Mouse (Mus musculus): ENCODE data around the gene Kcnj2. TPM values are rescaled to one million over a fixed set of nuclear protein-coding genes. Genes with fewer than 3 reads are reported as not detected.

Gene Kcnj2
- polyA plus RNA-seq, 1 experiment: 0.09 TPM

GRCm38 (mm10) chr11:111067787-111068186 is 1.8 kb downstream of the Kcnj2 start:
- Histone ChIP-seq H3K4me3 (ENCODE audit: control insufficient read depth, low read depth, low read length) (no peak overlapping the region), H3K27me3 (ENCODE audit: control insufficient read depth, insufficient read depth, low read length) (no peaks in the 10 kb centered on the region)
- TF ChIP-seq CTCF (IDR thresholded peaks at IDR 0.05; ENCODE audit: control insufficient read depth, insufficient read depth, insufficient replicate concordance, low read depth, low read length): no peak
- TF ChIP-seq POLR2A (IDR thresholded peaks at IDR 0.05; ENCODE audit: control insufficient read depth, low read depth, low read length): no peak

GRCm38 (mm10) chr11:111070460-111070859 is 4.5 kb downstream of the Kcnj2 start:
- H3K27me3 ChIP-seq (ENCODE audit: control insufficient read depth, insufficient read depth, low read length): no peaks in the 10 kb centered on the region
- H3K4me1 ChIP-seq (ENCODE audit: control insufficient read depth, insufficient read depth, low read length): peaks cover 11% of the 10 kb centered on the region
- no peak overlapping the region for H3K27ac ChIP-seq (ENCODE audit: control insufficient read depth, insufficient read depth, low read depth, low read length)

More at GRCm38 (mm10) chr11:111067787-111068186, 1.8 kb downstream of the Kcnj2 start:
- Histone ChIP-seq H3K36me3 (ENCODE audit: control insufficient read depth, insufficient read depth, low read length) (no peaks in the 10 kb centered on the region), H3K4me1 (ENCODE audit: control insufficient read depth, insufficient read depth, low read length) (peaks cover 15% of the 10 kb centered on the region), H3K27ac (ENCODE audit: control insufficient read depth, insufficient read depth, low read depth, low read length) (no peak overlapping the region)

GRCm38 (mm10) chr11:111074131-111074530 is 8.2 kb downstream of the Kcnj2 start:
- H3K27ac ChIP-seq (ENCODE audit: control insufficient read depth, insufficient read depth, low read depth, low read length): no peak overlapping the region
- H3K36me3 ChIP-seq (ENCODE audit: control insufficient read depth, insufficient read depth, low read length): no peaks in the 10 kb centered on the region
- H3K27me3 ChIP-seq (ENCODE audit: control insufficient read depth, insufficient read depth, low read length): no peaks in the 10 kb centered on the region
- TF ChIP-seq CTCF (IDR thresholded peaks at IDR 0.05; ENCODE audit: control insufficient read depth, insufficient read depth, insufficient replicate concordance, low read depth, low read length): no peak
- no peak for TF ChIP-seq POLR2A (IDR thresholded peaks at IDR 0.05; ENCODE audit: control insufficient read depth, low read depth, low read length)
- no peaks in the 10 kb centered on the region for H3K4me1 ChIP-seq (ENCODE audit: control insufficient read depth, insufficient read depth, low read length)
- H3K4me3 ChIP-seq (ENCODE audit: control insufficient read depth, low read depth, low read length): no peak overlapping the region

More at GRCm38 (mm10) chr11:111070460-111070859, 4.5 kb downstream of the Kcnj2 start:
- no peak for TF ChIP-seq CTCF (IDR thresholded peaks at IDR 0.05; ENCODE audit: control insufficient read depth, insufficient read depth, insufficient replicate concordance, low read depth, low read length)
- TF ChIP-seq POLR2A (IDR thresholded peaks at IDR 0.05; ENCODE audit: control insufficient read depth, low read depth, low read length): no peak
- no peak overlapping the region for H3K4me3 ChIP-seq (ENCODE audit: control insufficient read depth, low read depth, low read length)
- H3K36me3 ChIP-seq (ENCODE audit: control insufficient read depth, insufficient read depth, low read length): no peaks in the 10 kb centered on the region

GRCm38 (mm10) chr11:111078107-111078506 is 12.1 kb downstream of the Kcnj2 start:
- Histone ChIP-seq H3K27ac (ENCODE audit: control insufficient read depth, insufficient read depth, low read depth, low read length) (no peak overlapping the region), H3K27me3 (ENCODE audit: control insufficient read depth, insufficient read depth, low read length) (no peaks in the 10 kb centered on the region), H3K36me3 (ENCODE audit: control insufficient read depth, insufficient read depth, low read length) (no peaks in the 10 kb centered on the region), H3K4me3 (ENCODE audit: control insufficient read depth, low read depth, low read length) (no peak overlapping the region), H3K4me1 (ENCODE audit: control insufficient read depth, insufficient read depth, low read length) (no peaks in the 10 kb centered on the region)
- TF ChIP-seq POLR2A (IDR thresholded peaks at IDR 0.05; ENCODE audit: control insufficient read depth, low read depth, low read length): no peak
- no peak for TF ChIP-seq CTCF (IDR thresholded peaks at IDR 0.05; ENCODE audit: control insufficient read depth, insufficient read depth, insufficient replicate concordance, low read depth, low read length)

- H3K27me3 ChIP-seq (ENCODE audit: control insufficient read depth, insufficient read depth, low read length): no peaks in the 10 kb centered on the region
Measured at GRCm38 (mm10) chr11:111083009-111083408, 17.0 kb downstream of the Kcnj2 start.

GRCm38 (mm10) chr11:111086933-111087332 is 21.0 kb downstream of the Kcnj2 start:
- H3K36me3 ChIP-seq (ENCODE audit: control insufficient read depth, insufficient read depth, low read length): no peaks in the 10 kb centered on the region
- no peak overlapping the region for H3K27ac ChIP-seq (ENCODE audit: control insufficient read depth, insufficient read depth, low read depth, low read length)
- H3K27me3 ChIP-seq (ENCODE audit: control insufficient read depth, insufficient read depth, low read length): no peaks in the 10 kb centered on the region
- TF ChIP-seq POLR2A (IDR thresholded peaks at IDR 0.05; ENCODE audit: control insufficient read depth, low read depth, low read length) (no peak), CTCF (IDR thresholded peaks at IDR 0.05; ENCODE audit: control insufficient read depth, insufficient read depth, insufficient replicate concordance, low read depth, low read length) (no peak)
- H3K4me1 ChIP-seq (ENCODE audit: control insufficient read depth, insufficient read depth, low read length): no peaks in the 10 kb centered on the region
- no peak overlapping the region for H3K4me3 ChIP-seq (ENCODE audit: control insufficient read depth, low read depth, low read length)

More at GRCm38 (mm10) chr11:111083009-111083408, 17.0 kb downstream of the Kcnj2 start:
- H3K4me1 ChIP-seq (ENCODE audit: control insufficient read depth, insufficient read depth, low read length): no peaks in the 10 kb centered on the region
- H3K27ac ChIP-seq (ENCODE audit: control insufficient read depth, insufficient read depth, low read depth, low read length): no peak overlapping the region
- no peaks in the 10 kb centered on the region for H3K36me3 ChIP-seq (ENCODE audit: control insufficient read depth, insufficient read depth, low read length)
- no peak overlapping the region for H3K4me3 ChIP-seq (ENCODE audit: control insufficient read depth, low read depth, low read length)
- TF ChIP-seq POLR2A (IDR thresholded peaks at IDR 0.05; ENCODE audit: control insufficient read depth, low read depth, low read length): no peak
- TF ChIP-seq CTCF (IDR thresholded peaks at IDR 0.05; ENCODE audit: control insufficient read depth, insufficient read depth, insufficient replicate concordance, low read depth, low read length): no peak

GRCm38 (mm10) chr11:111088226-111088625 is 22.3 kb downstream of the Kcnj2 start:
- H3K36me3 ChIP-seq (ENCODE audit: control insufficient read depth, insufficient read depth, low read length): no peaks in the 10 kb centered on the region
- TF ChIP-seq POLR2A (IDR thresholded peaks at IDR 0.05; ENCODE audit: control insufficient read depth, low read depth, low read length) (no peak), CTCF (IDR thresholded peaks at IDR 0.05; ENCODE audit: control insufficient read depth, insufficient read depth, insufficient replicate concordance, low read depth, low read length) (no peak)

GRCm38 (mm10) chr11:111088812-111089211 is 22.8 kb downstream of the Kcnj2 start:
- H3K4me1 ChIP-seq (ENCODE audit: control insufficient read depth, insufficient read depth, low read length): no peaks in the 10 kb centered on the region
- TF ChIP-seq CTCF (IDR thresholded peaks at IDR 0.05; ENCODE audit: control insufficient read depth, insufficient read depth, insufficient replicate concordance, low read depth, low read length) (no peak), POLR2A (IDR thresholded peaks at IDR 0.05; ENCODE audit: control insufficient read depth, low read depth, low read length) (no peak)
- H3K36me3 ChIP-seq (ENCODE audit: control insufficient read depth, insufficient read depth, low read length): no peaks in the 10 kb centered on the region
- no peak overlapping the region for H3K27ac ChIP-seq (ENCODE audit: control insufficient read depth, insufficient read depth, low read depth, low read length)
- no peaks in the 10 kb centered on the region for H3K27me3 ChIP-seq (ENCODE audit: control insufficient read depth, insufficient read depth, low read length)
- no peak overlapping the region for H3K4me3 ChIP-seq (ENCODE audit: control insufficient read depth, low read depth, low read length)

More at GRCm38 (mm10) chr11:111088226-111088625, 22.3 kb downstream of the Kcnj2 start:
- H3K4me1 ChIP-seq (ENCODE audit: control insufficient read depth, insufficient read depth, low read length): no peaks in the 10 kb centered on the region
- no peak overlapping the region for H3K4me3 ChIP-seq (ENCODE audit: control insufficient read depth, low read depth, low read length)
- no peaks in the 10 kb centered on the region for H3K27me3 ChIP-seq (ENCODE audit: control insufficient read depth, insufficient read depth, low read length)
- H3K27ac ChIP-seq (ENCODE audit: control insufficient read depth, insufficient read depth, low read depth, low read length): no peak overlapping the region

Measured in testis, adult 2 months (tissue).